Mouse (Mus musculus) thymus, adult 2 months (tissue): ENCODE measurements around the gene Frg2f1. TPM values are rescaled to one million over a fixed set of nuclear protein-coding genes. Genes with fewer than 3 reads are reported as not detected.

Source experiments
- DNase-seq: peaks from one replicate; pipeline ENCODE4 v3.0.0; 2021
- H3K27ac ChIP-seq: fragments of 200-500 bp; 2 replicates; pipeline ENCODE4 v1.5.1; 2012; ENCODE audit warnings: low read length, control low read depth; ENCODE audit not compliant: control insufficient read depth, insufficient read depth
- H3K27me3 ChIP-seq: fragments of 200-500 bp; 2 replicates; pipeline ENCODE4 v1.6.1; 2012; ENCODE audit warnings: mild to moderate bottlenecking, low read length, moderate library complexity, mixed read lengths; ENCODE audit not compliant: control insufficient read depth, insufficient read depth
- H3K36me3 ChIP-seq: fragments of 200-500 bp; 2 replicates; pipeline ENCODE4 v1.6.1; 2012; ENCODE audit warnings: mild to moderate bottlenecking, low read length, moderate library complexity; ENCODE audit not compliant: control insufficient read depth, insufficient read depth
- H3K4me1 ChIP-seq: fragments of 200-500 bp; replicated peaks from 2 replicates; pipeline ENCODE4 v1.6.1; 2012; ENCODE audit warnings: low read length; ENCODE audit not compliant: control insufficient read depth, insufficient read depth
- H3K4me3 ChIP-seq: fragments of 200-500 bp; 2 replicates; pipeline ENCODE4 v1.5.1; 2012; ENCODE audit warnings: mild to moderate bottlenecking, low read length, control low read depth, moderate library complexity; ENCODE audit not compliant: control insufficient read depth, insufficient read depth
- CTCF ChIP-seq: fragments of 200-500 bp; IDR thresholded peaks from 2 replicates; pipeline ENCODE4 v1.5.1; 2012; ENCODE audit warnings: mild to moderate bottlenecking, control low read depth, low read length, moderate library complexity, borderline replicate concordance; ENCODE audit not compliant: control insufficient read depth, poor library complexity, insufficient read depth; ENCODE audit errors: extremely low read depth
- POLR2A ChIP-seq: fragments of 200-500 bp; IDR thresholded peaks from 2 replicates; pipeline ENCODE4 v1.6.1; 2012; ENCODE audit warnings: mild to moderate bottlenecking, low read length, control low read depth, moderate library complexity; ENCODE audit not compliant: control insufficient read depth, poor library complexity, insufficient read depth; ENCODE audit errors: extremely low read depth
- WGBS: fragments of 180-500 bp; shearing (Covaris S2); methylation state at CpG from one replicate; pipeline ENCODE4 v1.1.7; 2018; 5-methylcytosine and 5-hydroxymethylcytosine counted together
- polyA plus RNA-seq: library from polyadenylated mRNA; depleted of rRNA; stranded (reverse); fragments of >200 nt; gene quantifications from 2 replicates; pipeline ENCODE4 v1.2.3, GENCODE M21; 2012; rRNA removed

The Frg2f1 gene
- polyA plus RNA-seq, result 4.4 and 7.1 TPM in 2 replicates

DNA sequence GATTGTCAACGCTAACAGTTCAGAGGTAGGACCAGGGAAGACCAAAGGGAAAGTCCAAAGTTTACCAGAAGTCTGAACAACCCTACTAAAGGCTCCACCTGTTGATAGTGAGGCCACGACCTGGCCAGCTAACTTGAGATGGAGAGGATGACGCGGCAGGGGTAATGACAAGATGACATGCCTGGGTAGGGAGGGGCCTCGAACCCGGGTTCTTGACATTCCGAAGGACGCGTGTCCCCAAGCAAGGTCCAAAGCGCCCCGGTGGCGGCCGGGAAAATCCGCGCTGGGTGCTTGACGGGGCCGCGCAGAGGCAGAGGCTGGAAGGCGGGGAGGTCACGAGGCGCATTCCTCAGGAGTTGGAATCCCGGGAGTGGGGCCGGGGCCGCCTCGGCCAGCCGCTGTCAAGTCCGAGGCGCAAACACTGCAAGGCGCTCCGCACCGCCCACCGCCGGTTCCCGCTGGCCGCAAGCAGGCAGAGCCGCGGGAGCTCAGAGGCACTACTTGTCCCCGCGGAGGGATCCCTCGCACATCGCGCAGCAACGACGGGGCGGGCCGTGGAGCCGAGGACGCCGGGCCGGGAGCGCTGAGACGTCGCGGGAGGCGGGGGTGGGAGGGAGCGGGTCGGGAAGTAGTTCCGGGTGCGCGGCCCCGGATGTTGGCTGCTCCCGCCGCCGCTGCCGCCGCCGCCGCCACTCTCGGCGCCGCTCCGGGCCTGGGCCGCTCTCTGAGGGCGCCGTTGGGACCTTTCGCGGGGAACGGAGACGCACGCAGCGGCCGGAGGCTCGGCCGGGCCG, at the start of gene Frg2f1:
Gene Frg2f1, minus strand, starts transcription at position 499 of the 794 bp plus-strand sequence.
- peak within 1 kb of the TSS; percentile 86 for H3K4me3 ChIP-seq
- H3K27ac ChIP-seq, result peak within 1 kb of the TSS; percentile 15; the same call in 1 of the 2 replicates
- under 1% methylated on average over 85 of the region's 85 CpGs for WGBS
- peak; percentile 92 for DNase-seq
- H3K4me1 ChIP-seq, result peaks cover 9% of the 10 kb centered on the region
- peak; percentile 65; the same call in 1 of the 2 replicates for TF ChIP-seq POLR2A
- no peak for TF ChIP-seq CTCF
- no peaks in the 10 kb centered on the region for H3K27me3 ChIP-seq
- no peaks in the 10 kb centered on the region for H3K36me3 ChIP-seq

DNA sequence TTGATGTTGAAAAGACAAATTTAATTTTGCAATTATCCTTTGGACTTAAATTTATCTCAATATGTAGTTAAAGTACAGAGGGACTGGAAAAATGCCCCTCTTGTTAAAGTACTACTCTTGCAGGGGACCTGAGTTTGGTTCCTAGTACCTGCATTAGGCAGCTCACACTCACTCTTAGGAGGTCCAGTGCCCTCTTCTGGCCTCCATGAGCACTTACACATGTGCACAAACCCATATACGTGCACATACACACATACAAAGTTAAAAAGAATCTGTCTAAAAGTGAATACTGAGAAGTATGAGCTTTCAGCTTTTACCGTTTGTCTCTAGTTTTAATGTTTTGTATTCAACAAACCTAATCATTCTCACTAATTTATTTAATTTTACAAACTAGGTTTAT, 48.7 kb upstream of the Frg2f1 start:
- DNase-seq, result no peak
- H3K36me3 ChIP-seq, result peaks cover 13% of the 10 kb centered on the region
- no peak for TF ChIP-seq CTCF
- no peak for TF ChIP-seq POLR2A
- no peak overlapping the region for H3K4me3 ChIP-seq
- WGBS, result 98% methylated on average over 2 of the region's 2 CpGs
- H3K4me1 ChIP-seq, result no peaks in the 10 kb centered on the region
- H3K27ac ChIP-seq, result no peak overlapping the region
- H3K27me3 ChIP-seq, result no peaks in the 10 kb centered on the region

DNA sequence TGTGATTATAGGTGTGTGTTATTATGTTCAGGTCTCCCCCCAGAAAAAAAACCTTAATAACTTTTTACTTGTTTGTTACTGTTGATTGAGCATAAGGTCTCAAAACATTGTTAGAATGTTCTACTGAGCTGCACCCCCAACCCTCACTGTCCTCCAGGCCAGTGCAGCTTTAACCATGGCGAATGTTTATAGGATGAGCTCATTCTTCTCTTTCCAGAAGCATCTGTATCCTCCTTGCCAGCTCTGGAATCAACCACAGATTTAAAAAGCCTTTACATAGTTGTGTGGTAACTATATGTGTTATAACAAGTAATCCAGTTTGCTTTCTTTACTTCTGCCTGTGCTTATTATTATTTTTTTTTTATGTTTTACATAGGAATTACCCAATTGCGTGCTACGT, 36.1 kb upstream of the Frg2f1 start:
- no peak for DNase-seq
- 96% methylated on average over 3 of the region's 3 CpGs for WGBS
- H3K27ac ChIP-seq, result no peak overlapping the region

DNA sequence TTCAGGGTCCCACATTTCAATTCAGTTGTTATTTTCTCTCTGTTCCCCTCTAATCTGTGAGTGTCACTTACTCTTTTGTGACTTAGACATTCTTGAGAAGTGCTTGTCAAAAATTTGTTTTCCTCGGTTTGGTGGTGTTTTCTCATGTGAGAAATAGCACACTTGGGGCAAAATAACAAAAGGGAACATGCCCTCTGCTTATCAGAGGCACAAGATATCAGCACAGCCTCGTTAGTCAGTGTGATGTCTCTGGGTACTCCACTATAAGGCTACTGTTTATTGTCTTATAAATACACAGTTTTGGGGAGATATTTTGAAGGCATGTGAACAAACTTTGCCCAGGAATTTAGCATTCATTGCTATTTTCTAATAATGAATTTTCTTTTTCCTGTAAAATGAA, 35.2 kb upstream of the Frg2f1 start:
- no peak for TF ChIP-seq CTCF
- TF ChIP-seq POLR2A, result no peak
- Histone ChIP-seq H3K27me3 (no peaks in the 10 kb centered on the region), H3K36me3 (peaks cover 7% of the 10 kb centered on the region), H3K4me1 (no peaks in the 10 kb centered on the region), H3K4me3 (no peak overlapping the region), H3K27ac (no peak overlapping the region)
- no peak for DNase-seq
- 94% methylated on average over 2 of the region's 2 CpGs for WGBS

More for the DNA sequence above, 36.1 kb upstream of the Frg2f1 start:
- Histone ChIP-seq H3K4me3 (no peak overlapping the region), H3K4me1 (no peaks in the 10 kb centered on the region), H3K36me3 (peaks cover 7% of the 10 kb centered on the region), H3K27me3 (no peaks in the 10 kb centered on the region)
- no peak for TF ChIP-seq POLR2A
- no peak for TF ChIP-seq CTCF

DNA sequence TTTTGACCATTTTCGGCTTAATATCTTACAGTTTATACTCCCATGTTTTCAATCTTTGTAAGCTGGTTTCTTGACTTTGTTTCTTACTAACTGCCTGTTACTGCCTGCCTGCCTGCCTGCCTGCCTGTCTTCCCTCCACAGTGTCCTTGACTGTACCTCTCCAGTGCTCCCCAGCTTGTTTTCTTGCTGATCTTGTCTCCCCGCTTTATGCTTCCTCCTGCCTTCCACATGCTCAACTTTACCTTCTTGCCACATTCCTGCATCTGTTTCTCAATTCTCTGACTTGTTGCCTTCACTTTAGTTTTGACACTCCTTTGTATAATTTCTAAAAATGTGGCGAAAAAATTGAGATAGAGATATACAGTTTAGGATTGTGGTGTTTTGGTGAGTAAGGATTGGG, 33.4 kb upstream of the Frg2f1 start:
- Histone ChIP-seq H3K27me3 (no peaks in the 10 kb centered on the region), H3K4me3 (no peak overlapping the region), H3K4me1 (no peaks in the 10 kb centered on the region), H3K27ac (no peak overlapping the region), H3K36me3 (peaks cover 7% of the 10 kb centered on the region)
- 95% methylated on average over 3 of the region's 3 CpGs for WGBS
- no peak for TF ChIP-seq CTCF
- no peak for TF ChIP-seq POLR2A
- no peak for DNase-seq

DNA sequence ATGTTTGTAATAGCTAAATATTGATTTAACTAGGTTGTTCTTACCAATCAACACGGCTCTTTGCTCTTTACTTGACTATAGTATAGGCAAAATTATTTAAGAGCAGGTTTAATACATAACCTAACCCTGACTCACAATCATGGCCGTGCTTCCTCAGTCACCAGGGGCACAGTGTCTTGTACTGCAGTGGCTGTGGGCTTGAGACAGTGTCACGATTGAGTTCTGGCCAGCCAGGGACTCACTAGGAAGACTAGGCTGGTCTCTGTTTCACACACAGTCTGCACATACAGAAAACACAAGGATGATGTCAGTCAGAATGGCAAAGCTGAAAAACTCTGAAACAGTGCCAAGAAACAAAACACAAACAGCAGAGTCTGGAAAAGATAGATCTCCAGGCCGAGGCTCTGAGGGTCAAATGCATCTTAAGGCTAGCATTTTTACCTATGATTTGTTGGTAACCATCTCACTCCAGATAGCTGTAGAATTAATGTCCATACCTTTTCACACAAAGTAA, 27.1 kb upstream of the Frg2f1 start:
- 93% methylated on average over 4 of the region's 4 CpGs for WGBS
- no peak overlapping the region for H3K4me3 ChIP-seq

DNA sequence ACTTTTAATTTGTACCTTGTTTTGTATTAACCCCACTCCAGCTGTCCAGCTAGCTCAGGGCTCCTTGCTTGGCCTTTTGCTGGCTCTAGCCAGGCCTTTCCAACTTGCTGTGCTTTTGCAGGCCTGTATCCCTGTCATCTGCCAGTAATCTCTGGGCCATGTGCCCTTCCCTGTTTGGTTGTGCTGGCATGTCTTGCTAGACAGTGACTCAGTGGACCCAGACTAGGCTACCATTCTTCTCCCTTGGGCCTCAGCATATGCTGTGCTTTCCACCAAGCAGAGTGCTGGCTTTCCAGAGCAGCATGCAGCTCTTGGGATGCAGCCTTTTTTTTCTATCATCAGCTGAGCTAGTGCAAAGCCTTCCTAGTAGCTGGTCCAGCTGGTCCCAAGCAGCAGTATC, 23.8 kb upstream of the Frg2f1 start:
- Histone ChIP-seq H3K4me3 (no peak overlapping the region), H3K27ac (no peak overlapping the region), H3K36me3 (no peaks in the 10 kb centered on the region; the same call in 1 of the 2 replicates), H3K27me3 (no peaks in the 10 kb centered on the region), H3K4me1 (no peaks in the 10 kb centered on the region)
- no peak for DNase-seq
- TF ChIP-seq POLR2A (no peak), CTCF (no peak)

More for the DNA sequence above, 27.1 kb upstream of the Frg2f1 start:
- Histone ChIP-seq H3K36me3 (no peaks in the 10 kb centered on the region; the same call in 1 of the 2 replicates), H3K27ac (peak overlapping the region; percentile 47; the same call in 1 of the 2 replicates), H3K27me3 (no peaks in the 10 kb centered on the region), H3K4me1 (no peaks in the 10 kb centered on the region)
- TF ChIP-seq POLR2A, result no peak
- TF ChIP-seq CTCF, result no peak
- DNase-seq, result no peak
